Mouse (Mus musculus) bone marrow macrophage, adult 2 months (primary cell): ENCODE results near the gene Rpa2. TPM values are rescaled to one million over a fixed set of nuclear protein-coding genes. Genes with fewer than 3 reads are reported as not detected.
"Not testable (repeated sequence)": the region's sequence is repeated elsewhere in the genome, so short reads cannot be mapped to it uniquely, and the experiment has no call there.

ENCODE experiments used
- H3K27ac ChIP-seq: 2 replicates; pipeline ENCODE4 v1.5.1; 2012; ENCODE audit warnings: low read depth, low read length; ENCODE audit not compliant: insufficient read depth
- H3K4me1 ChIP-seq: 2 replicates; pipeline ENCODE4 v1.6.1; 2012; ENCODE audit warnings: low read length; ENCODE audit not compliant: control insufficient read depth, insufficient read depth
- H3K4me3 ChIP-seq: 2 replicates; pipeline ENCODE4 v1.5.1; 2012; ENCODE audit warnings: mild to moderate bottlenecking, low read length, moderate library complexity; ENCODE audit not compliant: insufficient read depth
- CTCF ChIP-seq: IDR thresholded peaks from 2 replicates; pipeline ENCODE4 v1.5.1; 2012; ENCODE audit warnings: low read depth, mild to moderate bottlenecking, low read length, moderate library complexity
- POLR2A ChIP-seq: IDR thresholded peaks from 2 replicates; pipeline ENCODE4 v1.6.1; 2012; ENCODE audit warnings: mild to moderate bottlenecking, low read depth, low read length, borderline replicate concordance
- polyA plus RNA-seq: library from polyadenylated mRNA; stranded (reverse); fragments of >200 nt; gene quantifications from 2 replicates; pipeline ENCODE4 v1.2.4, GENCODE M21; 2012; ENCODE audit not compliant: missing spikeins, insufficient read depth, insufficient read length

The Rpa2 gene
- 18.4 and 21.8 TPM in 2 replicates for polyA plus RNA-seq

GRCm38 (mm10) chr4:132767914-132768876, at the start of gene Rpa2:
Gene Rpa2 (plus strand): TSS chr4:132768332.
- Histone ChIP-seq H3K27ac (peak within 1 kb of the TSS; percentile 5; the same call in 1 of the 2 replicates), H3K4me3 (peak within 1 kb of the TSS; percentile 70), H3K4me1 (peaks cover 7% of the 10 kb centered on the region)
- TF ChIP-seq CTCF (no peak), POLR2A (no peak)

- Histone ChIP-seq H3K4me3 (no peak overlapping the region), H3K27ac (no peak overlapping the region), H3K4me1 (peaks cover 24% of the 10 kb centered on the region)
- no peak for TF ChIP-seq POLR2A
- TF ChIP-seq CTCF: no peak
These were observed 39.9 kb upstream of the Rpa2 start for GRCm38 (mm10) chr4:132728233-132728632.

- Histone ChIP-seq H3K27ac (no peak overlapping the region), H3K4me1 (peaks cover 30% of the 10 kb centered on the region), H3K4me3 (peak overlapping the region; percentile 79)
- TF ChIP-seq CTCF: no peak
- no peak for TF ChIP-seq POLR2A
These were observed 36.5 kb upstream of the Rpa2 start for GRCm38 (mm10) chr4:132731616-132732015.

- peak within 1 kb of the TSS; percentile 79 for H3K4me3 ChIP-seq
- H3K27ac ChIP-seq: peak within 1 kb of the TSS; percentile 29; the same call in 1 of the 2 replicates
- peaks cover 30% of the 10 kb centered on the region for H3K4me1 ChIP-seq
- TF ChIP-seq CTCF (no peak), POLR2A (no peak)
These were observed 35.9 kb upstream of the Rpa2 start, which contains the start of gene Xkr8 for GRCm38 (mm10) chr4:132732148-132732684. Gene Xkr8 (minus strand): TSS chr4:132732546.

GRCm38 (mm10) chr4:132733071-132733770, 34.9 kb upstream of the Rpa2 start:
- Histone ChIP-seq H3K27ac (peak overlapping the region; percentile 29; the same call in 1 of the 2 replicates), H3K4me3 (no peak overlapping the region), H3K4me1 (peaks cover 29% of the 10 kb centered on the region)
- no peak for TF ChIP-seq CTCF
- TF ChIP-seq POLR2A: no peak

GRCm38 (mm10) chr4:132734766-132735165, 33.4 kb upstream of the Rpa2 start:
- H3K4me3 ChIP-seq: no peak overlapping the region
- peaks cover 24% of the 10 kb centered on the region for H3K4me1 ChIP-seq
- no peak for TF ChIP-seq POLR2A
- no peak for TF ChIP-seq CTCF
- no peak overlapping the region for H3K27ac ChIP-seq

GRCm38 (mm10) chr4:132735389-132735788, 32.7 kb upstream of the Rpa2 start:
- Histone ChIP-seq H3K27ac (no peak overlapping the region), H3K4me1 (peaks cover 24% of the 10 kb centered on the region)

GRCm38 (mm10) chr4:132735894-132736293, 32.2 kb upstream of the Rpa2 start:
- no peak overlapping the region for H3K4me3 ChIP-seq
- no peak overlapping the region for H3K27ac ChIP-seq
- H3K4me1 ChIP-seq: peaks cover 24% of the 10 kb centered on the region
- TF ChIP-seq POLR2A (no peak), CTCF (no peak)

More at GRCm38 (mm10) chr4:132735389-132735788, 32.7 kb upstream of the Rpa2 start:
- no peak overlapping the region for H3K4me3 ChIP-seq
- TF ChIP-seq CTCF (no peak), POLR2A (no peak)

- not testable (repeated sequence) for H3K27ac ChIP-seq, H3K4me3 ChIP-seq
- H3K4me1 ChIP-seq: peaks cover 17% of the 10 kb centered on the region
These were observed 31.0 kb upstream of the Rpa2 start for GRCm38 (mm10) chr4:132737154-132737553.
